Mouse (Mus musculus) testis, postnatal 14 days (tissue): ENCODE results near the gene Strbp.
"Not testable (repeated sequence)": the region's sequence is repeated elsewhere in the genome, so short reads cannot be mapped to it uniquely, and the experiment has no call there.

Source experiments
- DNase-seq: peaks from one replicate; pipeline ENCODE4 v3.0.0; 2021; ENCODE audit warnings: low spot score

Gene Strbp

DNA sequence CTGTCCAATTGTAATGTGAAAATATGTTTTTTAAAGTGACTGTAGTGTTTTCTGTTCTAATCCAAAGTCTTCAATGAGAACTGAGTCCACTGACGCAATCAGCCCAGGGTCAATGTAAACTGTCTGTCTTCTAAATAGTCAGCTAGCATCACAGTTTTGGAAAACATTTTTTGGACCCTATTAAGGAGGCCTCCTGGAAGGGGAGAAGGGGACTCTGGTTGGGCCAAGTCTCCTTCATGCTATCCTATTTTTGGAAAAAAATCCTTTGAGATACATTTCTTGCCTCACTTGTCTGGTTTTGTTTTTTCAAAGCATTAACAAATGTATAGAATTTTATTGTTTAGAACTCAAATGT is 184.4 kb downstream of the Strbp start:
- DNase-seq: no peak

DNA sequence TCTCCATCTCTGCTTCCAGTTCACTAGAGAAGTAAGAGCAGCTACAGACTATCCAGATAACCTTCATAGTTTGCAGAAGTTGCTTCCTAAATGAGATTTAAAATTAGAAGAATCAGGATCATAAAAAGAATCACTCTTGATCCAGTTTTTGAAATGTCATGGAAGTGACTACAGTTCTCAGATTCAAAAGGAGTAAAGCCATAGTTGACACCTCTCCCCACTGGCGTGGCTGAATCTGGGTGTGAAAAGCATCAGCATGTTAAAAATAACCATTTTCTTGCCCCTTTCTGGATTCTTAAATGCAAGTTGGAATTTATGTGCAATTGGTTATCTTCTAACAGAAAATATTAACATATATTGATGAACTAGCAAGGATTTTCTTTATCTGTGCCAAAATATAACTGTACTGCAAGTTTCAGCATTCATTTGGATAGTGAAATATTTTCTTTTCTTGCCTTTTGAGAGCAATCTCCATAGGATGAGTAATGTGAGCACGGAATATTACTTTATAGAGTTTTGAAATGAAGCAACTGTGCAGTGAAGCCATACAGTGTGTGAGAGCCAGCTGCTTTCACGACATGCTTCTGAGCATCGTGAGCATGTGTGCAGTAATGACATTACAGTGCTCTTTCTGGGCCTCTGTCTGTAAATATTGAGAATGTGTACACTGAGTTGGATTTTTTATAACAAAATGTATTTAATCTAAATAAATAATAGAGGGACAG is 184.9 kb downstream of the Strbp start:
- no peak for DNase-seq

DNA sequence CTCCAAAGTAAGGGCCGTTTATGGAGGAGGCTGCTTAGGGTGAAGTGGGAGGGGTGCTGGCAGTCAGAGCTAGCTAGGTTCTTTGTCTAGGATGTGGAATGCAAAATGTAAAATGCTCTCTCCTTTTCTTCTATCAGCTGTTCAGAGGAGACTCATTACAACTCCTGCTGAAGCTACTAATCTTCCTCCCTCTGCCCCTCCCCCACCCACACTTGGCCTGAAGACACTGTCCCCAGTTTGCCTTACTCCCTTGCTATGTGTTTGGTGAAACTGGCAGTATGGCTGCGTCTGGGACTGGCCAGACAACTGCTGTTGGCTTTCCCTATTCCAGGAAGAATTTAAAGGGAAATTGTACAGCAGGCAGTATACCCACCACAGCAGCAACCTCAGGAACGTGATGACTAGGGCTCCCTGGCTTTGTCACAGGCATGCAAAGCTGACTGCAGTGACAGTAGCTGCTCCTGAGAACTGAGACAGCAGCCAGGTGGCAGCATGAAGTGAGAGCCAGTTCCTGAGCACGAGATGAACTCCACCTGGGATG is 186.7 kb downstream of the Strbp start:
- DNase-seq: no peak

DNA sequence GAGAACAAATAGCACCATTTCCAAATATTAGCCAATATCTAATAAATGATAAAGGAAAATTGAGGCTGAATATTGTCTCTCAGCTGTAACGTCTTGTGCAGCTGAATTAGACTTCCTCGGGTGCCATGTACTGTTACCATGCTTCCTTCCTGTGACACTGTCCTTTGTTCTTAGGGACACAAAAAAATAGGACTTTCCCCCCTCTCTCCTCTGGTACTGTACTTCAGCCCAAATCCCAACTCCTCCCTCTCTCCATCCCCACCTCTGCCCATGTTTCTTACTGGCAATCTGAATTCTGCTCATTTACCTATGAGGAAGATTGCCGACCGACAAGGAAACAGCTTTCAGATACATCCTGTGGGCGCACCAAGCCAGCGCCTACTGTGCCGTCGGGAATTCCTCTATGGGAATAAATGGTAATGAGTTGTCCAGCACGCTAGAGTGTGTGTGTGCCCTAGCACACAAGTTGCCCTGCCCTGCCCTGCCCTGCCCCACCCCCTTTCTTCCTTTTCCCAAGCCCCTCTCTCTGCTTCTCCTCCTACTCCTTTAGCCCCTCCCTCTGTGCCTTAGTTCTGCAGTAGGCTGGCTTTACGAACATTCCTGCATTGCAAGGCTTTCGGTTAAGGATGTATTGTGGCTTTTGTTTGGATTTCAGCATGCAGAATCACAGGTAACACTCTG is 187.5 kb downstream of the Strbp start, which contains the start of gene Gpr21:
Gpr21 (plus strand) TSS at position 303 of the 681 bp plus-strand sequence.
- no peak for DNase-seq

DNA sequence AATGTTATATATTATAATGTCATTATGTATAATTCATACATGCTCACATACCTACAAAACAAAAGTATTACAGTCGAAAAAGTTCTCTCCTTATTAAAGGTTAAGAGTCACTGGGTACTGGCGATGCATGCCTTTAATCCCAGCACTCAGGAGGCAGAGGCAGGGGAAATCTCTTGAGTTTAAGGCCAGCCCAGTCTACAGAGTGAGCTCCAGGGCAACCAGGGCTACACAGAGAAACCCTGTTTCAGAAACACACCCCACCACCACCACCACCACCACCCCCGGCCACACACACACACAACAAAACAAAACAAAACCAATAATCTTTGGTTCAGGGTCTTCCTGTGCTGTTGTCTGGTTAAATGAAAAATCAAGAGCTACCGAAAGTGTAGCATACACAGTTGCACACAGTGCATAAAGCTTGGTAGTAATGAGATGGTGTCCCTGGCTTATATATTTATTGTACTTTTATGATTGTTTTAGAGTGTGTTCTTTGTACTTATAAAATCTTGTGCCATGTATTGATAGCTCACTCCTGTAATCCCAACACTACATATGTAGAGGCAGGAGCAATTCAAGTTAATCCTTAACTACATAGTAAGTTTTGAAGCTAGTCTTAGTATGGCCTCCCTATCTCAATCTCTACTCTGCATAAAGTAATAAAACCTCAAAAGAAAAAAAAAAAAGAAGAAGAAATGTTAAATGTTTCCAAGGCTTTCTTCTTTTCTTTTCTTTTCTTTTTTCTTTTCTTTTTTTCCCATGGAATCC is 192.3 kb downstream of the Strbp start:
- no peak for DNase-seq

DNA sequence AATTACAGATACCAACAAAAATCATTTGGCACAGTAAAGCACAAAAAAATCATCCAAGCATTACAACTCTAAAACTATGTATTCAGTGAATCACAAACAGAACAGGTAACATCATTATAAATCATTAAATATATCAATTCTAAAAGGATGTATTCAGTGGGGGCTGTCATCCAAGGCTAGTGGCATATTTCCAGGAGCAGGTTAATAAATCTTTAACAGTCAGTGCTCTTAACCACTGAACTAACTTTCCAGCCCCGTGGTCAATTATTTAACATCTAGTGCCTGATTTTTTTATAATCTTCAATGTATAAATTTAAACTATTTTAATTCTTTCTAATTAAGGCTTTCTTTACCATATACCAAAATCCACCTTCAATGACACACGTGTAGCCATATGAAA is 197.8 kb downstream of the Strbp start:
- DNase-seq: not testable (repeated sequence)

DNA sequence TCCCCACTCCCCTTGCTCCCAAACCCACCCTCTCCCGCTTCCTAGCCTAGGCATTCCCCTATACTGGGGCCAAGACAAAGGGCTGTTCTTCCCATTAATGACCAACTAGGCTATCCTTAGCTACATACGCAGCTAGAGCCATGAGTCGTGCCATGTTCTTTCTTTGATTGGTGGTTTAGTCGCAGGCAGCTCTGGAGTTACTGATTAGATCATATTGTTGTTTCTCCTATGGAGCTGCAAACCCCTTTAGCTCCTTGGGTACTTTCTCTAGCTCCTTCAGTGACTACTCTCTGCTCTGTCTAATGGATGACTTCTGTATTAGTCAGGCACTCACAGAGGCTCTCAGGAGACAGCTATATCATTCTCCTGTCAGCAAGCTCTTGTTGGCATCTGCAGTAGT is 206.3 kb downstream of the Strbp start:
- DNase-seq: no peak

DNA sequence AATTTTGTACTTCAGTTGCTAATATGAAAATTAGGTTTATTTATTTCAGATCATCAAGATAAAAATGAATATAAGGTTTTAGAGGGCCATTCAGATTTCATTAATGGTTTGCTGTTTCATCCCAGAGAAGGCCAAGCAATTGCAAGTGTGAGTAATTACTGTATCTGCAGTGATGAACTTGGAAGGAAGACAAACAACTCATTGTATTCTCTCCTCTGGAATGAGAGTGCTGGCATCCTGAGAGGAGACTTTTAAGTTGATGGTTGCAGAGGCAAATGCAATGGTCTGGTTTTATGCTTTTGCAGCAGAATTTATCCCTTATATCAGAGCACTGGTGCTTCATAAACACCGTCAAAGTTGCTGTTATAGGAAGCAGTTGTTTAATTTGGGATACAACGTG is 214.7 kb downstream of the Strbp start:
- no peak for DNase-seq

DNA sequence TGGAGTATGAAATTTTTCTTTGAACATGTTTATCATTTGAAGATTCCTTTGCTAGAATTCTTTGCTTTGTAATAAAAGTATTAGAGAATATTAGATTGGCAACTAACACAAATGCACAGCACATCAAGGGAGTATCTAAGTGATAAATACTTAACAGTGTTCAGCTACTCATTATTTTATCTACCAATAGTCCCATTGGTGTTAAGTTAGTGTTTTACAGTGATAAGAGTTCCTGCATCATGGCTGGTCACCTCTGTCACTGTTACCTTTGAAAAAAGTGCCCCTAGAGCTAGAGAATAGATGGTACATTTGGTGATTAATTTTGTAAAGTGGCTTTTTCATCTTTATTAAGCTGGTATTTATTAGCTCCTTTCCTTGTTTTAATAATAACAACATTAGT is 217.3 kb downstream of the Strbp start:
- DNase-seq: no peak

DNA sequence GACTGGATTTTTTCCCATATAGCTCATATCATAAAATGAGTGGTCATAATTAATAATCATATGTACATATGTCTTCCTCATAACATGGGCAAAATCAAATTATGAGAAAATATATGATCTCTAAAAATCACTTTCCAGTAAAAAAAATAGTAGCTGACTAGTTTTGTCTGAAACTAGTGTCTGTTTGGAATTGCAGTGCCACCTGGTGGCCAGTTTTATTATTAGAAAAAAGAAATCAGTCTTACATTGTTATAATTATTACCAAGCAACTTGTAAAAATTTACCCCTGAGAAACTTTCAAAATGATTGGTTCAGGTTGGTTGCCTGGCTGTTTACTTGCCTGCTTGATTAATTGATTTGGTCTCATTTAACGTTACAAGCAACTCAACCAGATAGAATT is 218.3 kb downstream of the Strbp start:
- DNase-seq: no peak

DNA sequence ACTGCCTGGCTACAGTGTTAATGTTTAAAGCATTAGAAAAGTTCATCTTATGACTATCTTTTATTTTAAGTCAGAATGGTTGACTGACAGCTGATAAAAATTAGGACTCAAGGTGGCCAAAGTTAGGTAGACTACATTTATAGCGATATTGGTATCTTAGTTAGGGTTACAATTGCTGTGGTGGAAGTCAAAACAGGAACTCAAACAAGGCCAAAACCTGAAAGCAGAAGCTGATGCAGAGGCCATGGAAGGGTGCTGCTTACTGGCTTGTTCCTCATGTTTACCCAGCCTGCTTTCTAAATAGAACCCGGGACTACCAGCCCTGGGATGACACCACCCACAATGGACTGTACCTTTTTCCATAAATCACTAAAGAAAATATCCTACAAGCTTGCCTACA is 219.5 kb downstream of the Strbp start:
- DNase-seq: no peak

DNA sequence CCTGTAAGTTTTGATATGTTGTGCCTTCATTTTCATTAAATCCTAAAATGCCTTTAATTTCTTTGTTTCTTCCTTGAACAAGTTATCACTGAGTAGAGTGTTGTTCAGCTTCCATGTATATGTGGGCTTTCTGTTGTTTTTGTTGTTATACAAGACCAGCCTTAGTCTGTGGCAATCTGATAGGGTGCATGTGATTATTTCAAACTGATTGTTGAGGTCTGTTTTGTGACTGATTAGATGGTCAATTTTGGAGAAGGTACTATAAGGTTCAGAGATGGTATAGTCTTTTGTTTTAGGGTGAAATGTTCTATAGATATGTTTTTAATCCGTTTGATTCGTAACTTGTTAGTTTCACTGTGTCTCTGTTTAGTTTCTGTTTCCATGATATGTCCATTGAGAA is 223.6 kb downstream of the Strbp start:
- no peak for DNase-seq

DNA sequence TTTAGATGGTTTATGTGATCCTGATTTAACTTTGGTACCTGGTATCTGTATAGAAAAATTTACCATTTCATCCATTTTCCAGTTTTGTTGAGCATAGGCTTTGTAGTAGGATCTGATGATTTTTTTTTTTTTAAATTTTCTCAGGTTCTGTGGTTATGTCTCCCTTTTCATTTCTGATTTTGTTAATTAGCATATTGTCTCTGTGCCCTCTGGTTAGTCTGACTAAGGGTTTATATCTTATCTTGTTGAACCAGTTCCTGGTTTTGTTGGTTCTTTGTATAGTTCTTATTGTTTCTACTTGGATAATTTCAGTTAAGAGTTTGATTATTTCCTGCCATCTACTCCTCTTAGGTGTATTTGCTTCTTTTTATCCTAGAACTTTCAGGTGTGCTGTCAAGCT is 224.1 kb downstream of the Strbp start:
- DNase-seq: no peak

DNA sequence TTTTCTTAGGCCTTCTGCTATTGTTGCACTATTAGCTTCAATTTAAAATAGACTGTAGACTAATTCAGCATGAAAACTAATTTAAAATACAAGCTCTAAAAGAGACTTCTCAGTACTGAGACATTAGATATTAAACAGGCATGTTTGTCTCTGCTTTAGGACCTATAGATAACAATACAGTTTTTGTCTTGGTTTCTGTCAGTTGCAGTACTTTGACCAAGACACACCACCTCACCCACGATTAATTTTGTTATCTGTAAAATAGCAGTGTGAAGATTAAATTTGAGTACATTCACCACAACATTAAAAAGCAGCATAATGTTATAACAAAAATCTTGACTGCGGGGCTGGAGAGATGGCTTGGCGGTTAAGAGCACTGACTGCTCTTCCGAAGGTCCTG is 237.4 kb downstream of the Strbp start:
- DNase-seq: no peak

DNA sequence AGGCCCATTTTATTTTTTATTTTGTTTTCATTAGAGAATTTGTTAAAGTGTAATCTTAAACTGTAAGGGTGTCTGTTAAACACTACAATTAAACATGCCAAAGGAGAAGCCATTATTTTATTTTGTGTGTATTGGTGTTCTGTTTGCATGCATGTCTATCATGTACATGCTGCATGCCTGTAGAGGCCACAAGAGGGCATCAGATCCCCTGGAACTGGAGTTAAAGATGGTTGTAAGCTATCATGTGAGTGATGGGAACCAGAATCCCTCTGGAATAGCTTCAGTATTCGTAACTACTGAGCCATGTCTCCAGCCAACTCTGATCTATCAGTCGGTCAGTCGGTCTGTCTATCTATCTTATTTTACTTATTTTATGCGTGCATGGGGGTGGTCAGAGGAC is 243.0 kb downstream of the Strbp start:
- no peak for DNase-seq

DNA sequence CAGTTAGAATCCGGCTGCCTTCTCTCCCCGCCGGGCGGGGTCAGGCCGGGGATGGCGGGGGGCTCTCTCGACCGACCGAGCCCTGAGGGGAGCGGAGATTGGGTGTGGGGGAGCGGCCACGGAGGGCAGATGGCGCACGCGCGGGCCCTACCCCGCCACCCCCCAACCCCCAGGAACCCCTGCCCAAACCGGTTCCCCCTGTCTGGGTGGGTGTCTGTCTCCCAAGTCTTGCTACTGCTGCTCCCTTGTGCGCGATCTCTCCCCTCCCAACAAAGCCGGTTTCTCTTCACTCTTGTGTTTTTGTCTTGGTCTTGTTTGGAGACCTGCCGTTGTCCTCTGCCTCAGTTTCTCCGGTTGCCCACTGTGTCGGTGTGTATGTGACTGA is 251.3 kb downstream of the Strbp start:
- no peak for DNase-seq

DNA sequence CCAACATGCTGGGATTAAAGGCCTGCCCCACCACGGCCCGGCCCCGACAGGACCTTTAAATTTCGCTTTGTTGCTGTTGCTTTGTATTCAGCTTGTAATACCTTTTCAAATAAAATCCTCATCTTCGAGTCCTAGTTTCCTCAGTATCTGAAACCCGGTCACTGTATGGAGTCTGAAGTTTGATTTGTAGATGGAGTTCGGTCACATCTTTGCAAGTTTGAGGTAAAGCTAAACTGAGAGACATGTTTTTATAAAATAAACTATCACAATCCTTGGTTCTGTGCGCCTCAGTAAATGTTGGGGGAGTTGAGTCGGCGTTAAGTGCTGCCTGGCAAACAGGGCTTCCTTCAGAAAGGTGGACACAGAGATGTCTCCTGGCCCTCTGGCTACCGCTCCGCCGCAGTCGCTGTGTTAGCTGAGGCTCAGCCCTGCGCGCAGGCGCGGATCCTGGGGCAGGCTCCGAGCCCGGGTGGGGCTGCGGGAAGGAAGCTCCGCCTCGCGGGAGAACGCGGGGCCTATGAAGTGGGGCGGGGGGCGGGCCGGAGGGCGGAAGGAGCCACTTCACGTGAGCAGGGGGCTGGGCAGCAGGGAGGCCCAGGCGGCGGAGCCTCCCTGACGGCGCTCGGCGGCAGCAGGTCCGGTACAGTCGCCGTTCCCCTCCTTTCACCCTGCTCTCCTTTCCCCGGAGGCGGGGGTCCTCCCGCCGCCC is 251.8 kb downstream of the Strbp start:
- DNase-seq: peak; percentile 95

DNA sequence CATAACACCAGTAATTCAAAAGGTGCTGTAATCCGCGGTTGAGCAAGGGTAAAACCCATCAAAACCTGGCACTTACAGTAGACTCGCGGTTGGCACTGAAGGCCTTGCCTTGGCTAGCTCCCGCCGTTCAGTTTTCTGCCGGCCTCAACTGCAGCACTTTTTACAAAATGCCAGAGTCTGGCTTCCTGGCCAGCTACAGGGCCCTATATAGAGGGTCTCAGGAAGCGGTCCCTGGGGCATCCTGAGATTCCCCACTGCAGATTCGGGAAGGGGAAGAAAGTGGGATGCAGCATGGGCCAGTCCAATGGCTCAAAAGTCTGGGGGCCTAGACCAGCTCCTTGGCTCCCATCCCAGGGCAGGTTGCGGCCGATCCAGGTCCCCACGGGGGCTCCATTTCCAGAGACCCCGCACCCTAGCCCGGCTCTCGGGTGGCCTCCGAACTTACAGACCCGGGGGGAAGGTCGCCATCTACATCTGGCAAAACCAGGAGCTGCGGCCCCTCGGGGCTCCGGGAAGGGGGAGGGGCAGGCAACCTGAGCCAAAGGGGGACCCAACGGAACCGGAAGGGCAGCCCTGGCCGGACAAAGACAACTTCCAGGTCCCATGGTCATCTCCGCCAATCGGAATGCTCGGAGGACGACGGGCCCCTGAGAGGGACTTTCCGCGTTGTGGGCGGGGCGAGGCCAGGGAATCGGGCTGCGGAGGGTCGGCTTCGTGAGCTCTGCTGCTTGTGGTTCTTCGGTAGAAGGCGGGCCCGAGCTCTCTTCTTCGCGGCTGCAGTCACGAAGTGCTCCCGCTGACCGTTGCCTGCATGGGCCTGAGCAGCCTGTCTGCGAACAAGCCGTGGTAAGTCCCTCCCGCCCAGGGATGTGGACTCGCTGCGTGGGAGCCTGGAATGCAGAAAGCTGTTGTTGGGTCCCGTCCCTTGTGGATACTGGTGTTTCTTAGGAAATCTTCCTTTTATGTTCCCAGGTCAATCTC is 260.8 kb downstream of the Strbp start, which contains the start of the genes Zbtb26, Zbtb6 and Rabgap1:
Zbtb26 (minus strand) TSS at position 525 of the 981 bp plus-strand sequence.
Zbtb6 (minus strand) TSS at position 561 of the 981 bp plus-strand sequence.
Rabgap1 (plus strand) TSS at position 669 of the 981 bp plus-strand sequence.
- peak; percentile 96 for DNase-seq
